In genomic region chr14:31798937-31799336, GRCm38 (mm10) we compare ENCODE assay signal across 12 mouse cellular contexts.
"Had no signal": no experiment of that assay in that cellular context is flagged by ENCODE, and none has a peak within 500 bp of the region (broad histone marks: within the 10 kb centered on the region; RNA-seq: fewer than 3 reads in every experiment).

No protein-coding gene starts in this region.

- H3K36me3 ChIP-seq: kidney, embryonic 15.5 days; limb, embryonic 15.5 days; liver, embryonic 12.5 days; midbrain, embryonic 15.5 days; neural tube, embryonic 12.5 days had no signal

- H3K27me3 ChIP-seq: kidney, embryonic 15.5 days; limb, embryonic 15.5 days; liver, embryonic 12.5 days; midbrain, embryonic 15.5 days; neural tube, embryonic 12.5 days had no signal

- H3K9me3 ChIP-seq: kidney, embryonic 15.5 days; limb, embryonic 15.5 days; liver, embryonic 12.5 days; midbrain, embryonic 15.5 days; neural tube, embryonic 12.5 days had no signal

- H3K4me3 ChIP-seq: kidney, embryonic 15.5 days; limb, embryonic 15.5 days; liver, embryonic 12.5 days; midbrain, embryonic 15.5 days; neural tube, embryonic 12.5 days had no signal

- H3K4me1 ChIP-seq: neural tube, embryonic 12.5 days had no signal

- DNase-seq: layer of hippocampus, adult 9-11 months; layer of hippocampus, postnatal 36 days; lung, embryonic 14.5 days; lung, postnatal 14 days; thymus, adult 2 months; thymus, postnatal 25 days had no signal

- H3K27ac ChIP-seq: kidney, embryonic 15.5 days; limb, embryonic 15.5 days; liver, embryonic 12.5 days; midbrain, embryonic 15.5 days; neural tube, embryonic 12.5 days; stomach, postnatal 0 days had no signal
